Mouse (Mus musculus) intestine, postnatal 0 days (tissue): ENCODE measurements around the gene Usp48. TPM values are rescaled to one million over a fixed set of nuclear protein-coding genes. Genes with fewer than 3 reads are reported as not detected.

Experiments used
- ATAC-seq: fragments of 200-750 bp; cut with Nextera tagmentation; 2 replicates; pipeline ENCODE4 v1.8.0; 2017; ENCODE audit warnings: mild to moderate bottlenecking, moderate TSS enrichment, moderate library complexity
- H3K27ac ChIP-seq: fragments of 300-500 bp; sonication (generic); 2 replicates; pipeline ENCODE4 v1.5.1; 2014; ENCODE audit warnings: mild to moderate bottlenecking, low read depth, low read length, moderate library complexity
- H3K27me3 ChIP-seq: fragments of 300-500 bp; sonication (generic); replicated peaks from 2 replicates; pipeline ENCODE4 v1.6.1; 2014; ENCODE audit warnings: low read length, mixed read lengths; ENCODE audit not compliant: control insufficient read depth, insufficient read depth
- H3K36me3 ChIP-seq: fragments of 300-500 bp; sonication (generic); 2 replicates; pipeline ENCODE4 v1.6.1; 2014; ENCODE audit warnings: mild to moderate bottlenecking, moderate library complexity; ENCODE audit not compliant: control insufficient read depth, insufficient read depth
- H3K4me1 ChIP-seq: fragments of 300-500 bp; sonication (generic); replicated peaks from 2 replicates; pipeline ENCODE4 v1.6.1; 2014; ENCODE audit warnings: antibody characterized with exemption, low read length, mixed read lengths; ENCODE audit not compliant: control insufficient read depth, insufficient read depth
- H3K4me2 ChIP-seq: fragments of 300-500 bp; sonication (generic); replicated peaks from 2 replicates; pipeline ENCODE4 v1.6.1; 2014; ENCODE audit warnings: low read depth, mild to moderate bottlenecking, moderate library complexity
- H3K4me3 ChIP-seq: fragments of 300-500 bp; sonication (generic); 2 replicates; pipeline ENCODE4 v1.5.1; 2014; ENCODE audit warnings: low read depth, low read length
- H3K9ac ChIP-seq: fragments of 300-500 bp; sonication (generic); 2 replicates; pipeline ENCODE4 v1.6.1; 2014; ENCODE audit warnings: mild to moderate bottlenecking, low read depth, low read length
- H3K9me3 ChIP-seq: fragments of 300-500 bp; sonication (generic); 2 replicates; pipeline ENCODE4 v1.6.1; 2016; ENCODE audit warnings: mixed run types; ENCODE audit not compliant: control insufficient read depth
- CTCF ChIP-seq: sonication (generic); IDR thresholded peaks from 2 replicates; pipeline ENCODE4 v1.5.1; 2016; ENCODE audit warnings: low read depth, mild to moderate bottlenecking, control low read depth, antibody characterized with exemption, moderate library complexity
- WGBS: fragments of 180-500 bp; shearing (Covaris S2); extraction: QIAGEN DNeasy Blood & Tissue Kit; methylation state at CpG from one replicate; pipeline ENCODE4 v1.1.7; 2014; 5-methylcytosine and 5-hydroxymethylcytosine counted together
- polyA plus RNA-seq: library from polyadenylated mRNA; unstranded; fragments of >200 nt; fragmentation: Nextera tagmentation; extraction: Ambion mirVana; gene quantifications from 2 replicates; pipeline ENCODE4 v1.2.1, GENCODE M21; 2015

Usp48 gene
- polyA plus RNA-seq, 1 experiment from 2014 or later: 33.3 TPM

- Histone ChIP-seq H3K4me3 (no peak overlapping the region), H3K4me1 (no peaks in the 10 kb centered on the region), H3K9ac (no peak overlapping the region), H3K4me2 (no peak overlapping the region), H3K9me3 (no peaks in the 10 kb centered on the region), H3K36me3 (no peaks in the 10 kb centered on the region), H3K27me3 (peaks cover 21% of the 10 kb centered on the region; the same call in 1 of the 2 replicates), H3K27ac (no peak overlapping the region)
- WGBS: 62% methylated on average over 5 of the region's 5 CpGs
- no peak for TF ChIP-seq CTCF
- ATAC-seq: no peak
Measured at GRCm38 (mm10) chr4:137667747-137668146, 74.2 kb downstream of the Usp48 start.

- Histone ChIP-seq H3K27ac (no peak overlapping the region), H3K4me1 (no peaks in the 10 kb centered on the region), H3K9ac (no peak overlapping the region), H3K4me2 (no peak overlapping the region), H3K4me3 (no peak overlapping the region), H3K36me3 (no peaks in the 10 kb centered on the region), H3K9me3 (no peaks in the 10 kb centered on the region), H3K27me3 (no peaks in the 10 kb centered on the region)
- no peak for TF ChIP-seq CTCF
- no peak for ATAC-seq
- WGBS: 53% methylated on average over 13 of the region's 13 CpGs
Measured at GRCm38 (mm10) chr4:137671711-137672500, 78.4 kb downstream of the Usp48 start.

- WGBS: 71% methylated on average over 7 of the region's 7 CpGs
- Histone ChIP-seq H3K27ac (no peak overlapping the region), H3K27me3 (no peaks in the 10 kb centered on the region), H3K4me3 (no peak overlapping the region), H3K4me2 (no peak overlapping the region), H3K9ac (no peak overlapping the region), H3K9me3 (no peaks in the 10 kb centered on the region), H3K4me1 (no peaks in the 10 kb centered on the region), H3K36me3 (no peaks in the 10 kb centered on the region)
- ATAC-seq: no peak
- no peak for TF ChIP-seq CTCF
Measured at GRCm38 (mm10) chr4:137675566-137675965, 82.0 kb downstream of the Usp48 start.

- Histone ChIP-seq H3K27ac (no peak overlapping the region), H3K9me3 (no peaks in the 10 kb centered on the region), H3K9ac (no peak overlapping the region), H3K36me3 (no peaks in the 10 kb centered on the region), H3K4me3 (no peak overlapping the region), H3K27me3 (peaks cover 2% of the 10 kb centered on the region), H3K4me1 (no peaks in the 10 kb centered on the region), H3K4me2 (no peak overlapping the region)
- WGBS: 6% methylated on average over 11 of the region's 11 CpGs
- no peak for ATAC-seq
- TF ChIP-seq CTCF: peak; percentile 93
Measured at GRCm38 (mm10) chr4:137676057-137676456, 82.5 kb downstream of the Usp48 start.

- Histone ChIP-seq H3K36me3 (no peaks in the 10 kb centered on the region), H3K4me1 (no peaks in the 10 kb centered on the region), H3K27me3 (peaks cover 9% of the 10 kb centered on the region), H3K4me2 (no peak overlapping the region), H3K27ac (no peak overlapping the region), H3K4me3 (no peak overlapping the region), H3K9ac (no peak overlapping the region), H3K9me3 (no peaks in the 10 kb centered on the region)
- no peak for ATAC-seq
- WGBS: 65% methylated on average over 13 of the region's 13 CpGs
- no peak for TF ChIP-seq CTCF
Measured at GRCm38 (mm10) chr4:137676700-137677484, 83.3 kb downstream of the Usp48 start.

GRCm38 (mm10) chr4:137677906-137678305, 84.4 kb downstream of the Usp48 start:
- Histone ChIP-seq H3K36me3 (no peaks in the 10 kb centered on the region), H3K4me1 (no peaks in the 10 kb centered on the region), H3K4me3 (no peak overlapping the region), H3K4me2 (no peak overlapping the region), H3K27me3 (peaks cover 20% of the 10 kb centered on the region), H3K9me3 (no peaks in the 10 kb centered on the region), H3K27ac (no peak overlapping the region), H3K9ac (no peak overlapping the region)
- no peak for ATAC-seq
- no peak for TF ChIP-seq CTCF
- WGBS: 79% methylated on average over 5 of the region's 5 CpGs
